Mouse (Mus musculus) hematopoietic stem cell, adult 5-6 weeks (primary cell): ENCODE measurements around the gene Shd. TPM values are rescaled to one million over a fixed set of nuclear protein-coding genes. Genes with fewer than 3 reads are reported as not detected.

ENCODE experiments used
- ATAC-seq, 2 experiments: fragments of 125-278 bp in 1 of 2; replicated peaks in 1 of 2; 2 replicates each; pipeline ENCODE4 v1.8.0; 2016 to 2017; ENCODE audit warnings: inconsistent platforms in 2 of 2, mild to moderate bottlenecking in 2 of 2, moderate number of reproducible peaks in 2 of 2, low read depth in 1 of 2, moderate TSS enrichment in 1 of 2; ENCODE audit not compliant: low FRiP score in 2 of 2, poor library complexity in 2 of 2, severe bottlenecking in 2 of 2, insufficient read depth in 1 of 2, low TSS enrichment in 1 of 2
- total RNA-seq: library from RNA; stranded (forward); fragments of 172-1452, 232-1000 nt; gene quantifications from 2 replicates; pipeline ENCODE4 v1.2.3, GENCODE M21; 2017

The Shd gene
- total RNA-seq, 1 experiment from 2014 or later, result 0.79 TPM

DNA sequence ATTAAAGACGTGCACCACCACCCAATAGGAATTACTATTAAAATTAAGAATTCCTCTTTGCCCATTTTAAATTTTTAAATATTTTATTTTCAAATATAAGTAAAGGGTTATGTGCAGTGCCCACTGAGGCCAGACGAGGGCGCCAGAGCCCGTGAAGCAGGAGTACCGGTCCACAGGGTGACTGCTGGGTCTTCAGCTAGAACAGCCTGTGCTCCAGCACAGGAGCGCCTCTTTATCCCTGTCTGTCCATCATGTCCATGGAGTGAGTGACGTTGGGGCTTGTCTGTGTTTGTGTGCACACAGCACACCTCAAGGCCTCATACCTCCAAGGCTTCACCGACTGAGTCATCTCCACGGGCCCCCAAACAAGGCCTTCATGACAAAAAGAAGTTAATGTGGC, 13.1 kb upstream of the Shd start:
- peak in 1 of 2 experiments; percentile 21; a peak in 1 of 4 replicates for ATAC-seq

DNA sequence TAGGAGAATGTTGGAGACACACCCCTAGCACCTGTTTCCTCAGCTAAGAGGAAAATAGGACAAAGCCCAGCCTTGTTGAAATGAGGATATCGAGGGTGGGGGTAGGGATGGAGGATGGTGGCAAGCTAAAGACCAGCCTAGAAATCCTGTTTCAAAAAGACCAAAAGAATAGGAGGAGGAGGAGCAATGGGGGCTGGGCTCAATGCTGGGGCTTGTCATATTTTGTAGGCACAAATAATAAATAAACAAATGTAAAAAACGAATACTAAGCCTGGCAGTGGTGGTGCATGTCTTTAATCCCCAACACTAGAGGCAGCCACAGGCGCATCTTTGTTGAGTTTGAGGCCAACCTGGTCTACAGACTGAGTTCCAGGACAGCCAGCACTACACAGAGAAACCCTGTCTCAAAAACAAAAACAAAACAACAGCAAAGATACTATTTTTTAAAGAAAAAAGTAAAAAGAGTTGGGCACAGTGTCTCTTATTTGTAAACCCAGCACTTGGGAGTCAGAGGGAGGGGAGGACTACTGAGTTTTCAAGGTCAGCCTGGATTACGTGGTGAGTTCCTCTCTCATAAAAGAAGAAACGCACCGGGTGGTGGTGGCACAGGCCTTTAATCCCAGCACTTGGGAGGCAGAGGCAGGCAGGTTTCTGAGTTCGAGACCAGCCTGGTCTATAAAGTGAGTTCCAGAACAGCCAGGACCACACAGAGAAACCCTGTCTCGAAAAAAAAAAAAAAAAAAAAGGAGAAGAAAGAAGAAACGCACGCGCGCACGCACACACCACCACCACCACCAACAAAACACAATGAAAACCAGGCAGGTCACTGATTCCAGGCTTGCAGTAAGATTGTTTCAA, 12.3 kb upstream of the Shd start:
- no peak for ATAC-seq

DNA sequence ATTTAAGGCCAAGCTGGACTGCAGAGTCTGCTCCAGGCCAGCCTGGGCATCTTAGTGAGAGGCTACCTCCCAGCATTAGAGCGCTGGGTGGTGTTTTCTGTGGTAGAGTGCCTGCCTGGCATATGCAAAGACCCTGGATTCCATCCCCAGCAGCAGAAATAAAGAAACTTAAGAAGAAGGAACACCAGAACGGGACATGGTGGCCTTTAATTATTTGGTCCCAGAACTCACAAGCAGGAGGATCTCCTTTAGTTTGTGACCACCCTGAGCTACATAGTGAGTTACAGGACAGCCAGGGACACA, 11.7 kb upstream of the Shd start:
- no peak for ATAC-seq

DNA sequence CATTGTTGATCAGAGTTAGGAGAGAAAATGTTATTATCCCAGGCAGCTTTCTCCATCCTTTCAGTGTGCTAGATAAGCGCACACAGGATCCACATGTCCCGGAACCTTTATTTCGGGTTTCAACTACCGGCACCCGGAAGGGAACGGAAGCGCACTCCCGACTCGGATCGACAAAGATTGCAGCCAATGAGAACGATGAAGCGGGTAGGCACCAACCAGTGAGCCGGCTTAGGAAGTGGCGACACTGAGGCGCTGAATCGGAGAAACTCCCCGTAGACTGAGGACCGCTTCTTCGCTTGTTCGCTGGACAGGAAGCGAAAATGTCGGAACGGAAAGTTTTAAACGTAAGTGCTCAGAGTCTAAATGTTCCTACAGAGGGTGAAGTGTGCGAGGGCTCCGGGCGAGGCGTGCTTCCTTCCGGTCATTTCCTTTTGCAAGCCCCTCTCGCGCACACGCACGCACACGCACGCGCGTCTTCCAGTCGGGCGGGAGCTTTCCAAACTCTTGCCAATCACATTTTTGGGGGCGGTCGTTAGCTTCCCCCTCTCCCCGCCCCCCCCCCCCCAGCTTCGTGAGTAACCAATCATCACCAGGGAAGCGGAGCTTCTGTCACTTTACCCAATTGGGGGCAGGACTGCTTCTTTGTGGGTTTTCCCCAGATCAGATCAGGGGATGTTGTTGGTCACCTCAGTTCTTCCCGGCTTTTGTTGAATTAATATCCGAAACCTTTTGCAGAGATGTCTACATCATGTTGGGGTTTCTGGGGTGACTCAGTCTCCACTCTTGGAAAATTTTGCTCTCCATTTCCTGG, 11.1 kb upstream of the Shd start, which contains the start of gene Yju2:
TSS of gene Yju2 (plus strand) at position 182 of the 811 bp plus-strand sequence.
- ATAC-seq, result peak; percentile 90 to 93

GRCm38 (mm10) chr17:55959946-55960740, 10.1 kb upstream of the Shd start:
- ATAC-seq, result no peak

- no peak for ATAC-seq
Observed at GRCm38 (mm10) chr17:55960791-55961190, 9.5 kb upstream of the Shd start.

DNA sequence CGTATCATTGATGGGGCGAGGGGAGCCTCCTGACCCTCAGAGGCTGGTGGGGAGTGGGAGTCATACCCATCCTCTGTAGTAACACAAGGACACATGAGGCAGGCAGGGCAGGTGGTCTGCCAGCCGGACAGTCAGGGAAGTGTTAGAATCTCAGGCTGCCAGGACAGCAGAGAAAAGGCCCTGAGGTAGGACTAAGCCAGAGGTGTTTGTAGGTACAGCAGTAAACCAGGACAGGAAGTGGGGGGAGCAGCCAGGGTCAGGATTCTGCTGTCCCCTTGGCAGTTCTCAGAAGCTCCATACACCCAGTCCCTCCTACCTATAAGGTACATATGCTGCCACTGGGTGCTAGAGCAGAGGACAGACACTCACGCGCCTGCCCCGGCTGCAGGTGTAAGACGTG, 8.6 kb upstream of the Shd start:
- ATAC-seq, result no peak

GRCm38 (mm10) chr17:55963171-55963570, 7.1 kb upstream of the Shd start:
- ATAC-seq, result peak in 1 of 2 experiments; percentile 11; a peak in 1 of 4 replicates

GRCm38 (mm10) chr17:55964496-55964895, 5.8 kb upstream of the Shd start:
- no peak for ATAC-seq

DNA sequence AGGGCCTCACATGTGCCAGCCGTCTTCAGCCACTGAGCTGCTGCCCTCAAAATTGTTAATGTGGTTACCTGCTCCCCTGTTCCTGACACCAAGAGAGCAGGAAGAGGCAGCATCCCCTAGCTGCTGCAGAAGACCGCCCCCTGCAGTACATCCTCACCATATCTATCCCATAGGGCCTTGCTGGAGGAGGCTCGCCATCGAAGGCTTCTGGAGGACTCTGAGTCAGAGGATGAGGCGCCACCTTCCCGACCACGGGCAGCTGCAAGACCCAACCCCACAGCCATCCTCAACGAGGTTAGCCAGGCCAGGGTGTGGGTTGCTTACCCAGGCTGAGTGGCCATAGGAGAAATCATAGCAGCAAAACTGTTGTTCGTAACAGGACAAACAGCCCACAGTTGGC, 5.3 kb upstream of the Shd start:
- ATAC-seq, result no peak

DNA sequence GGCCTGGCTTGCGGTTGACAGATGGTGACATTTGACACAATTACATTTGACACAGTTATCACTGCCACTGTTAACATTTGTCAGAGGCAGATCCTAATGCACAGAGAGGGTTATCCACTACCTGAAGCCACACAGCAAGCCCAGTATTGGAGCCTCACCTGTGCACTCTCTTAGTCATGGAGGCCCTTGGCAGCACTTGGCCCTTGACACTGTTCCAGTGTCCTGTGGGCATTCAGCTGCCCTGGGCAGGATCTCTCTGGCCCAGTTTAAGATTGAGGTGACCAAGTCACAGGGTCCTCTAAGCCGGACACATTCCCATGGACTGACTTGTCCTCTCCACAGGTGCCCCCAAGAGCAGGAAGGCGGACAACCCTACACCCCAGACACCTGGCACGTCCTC, 3.1 kb upstream of the Shd start:
- no peak for ATAC-seq

DNA sequence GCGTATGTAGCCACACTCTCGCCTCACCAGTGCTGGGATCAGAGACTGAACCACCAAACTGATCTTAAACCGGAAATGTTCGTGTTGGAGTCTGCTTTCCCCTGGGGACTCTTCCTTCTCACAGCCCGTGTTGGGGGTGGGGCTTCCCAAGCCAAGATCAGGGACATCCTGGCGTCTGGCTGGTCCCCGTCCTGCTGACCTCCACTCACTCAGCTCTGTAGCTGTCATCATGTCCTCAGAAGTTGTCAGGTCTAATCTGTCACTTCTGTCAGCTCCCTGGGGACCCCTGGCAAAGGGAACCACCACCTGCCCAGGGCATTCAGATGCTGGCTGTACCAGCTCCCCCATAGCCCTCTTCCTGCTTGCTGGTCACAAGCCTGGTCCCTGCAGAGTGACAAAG, 2.1 kb upstream of the Shd start:
- ATAC-seq, result no peak

- ATAC-seq, result 0 out of 4 replicates have a peak, but pooled peaks of 1 of the 2 experiments have one; percentile 14
Observed at GRCm38 (mm10) chr17:55969560-55969959, 707 bp upstream of the Shd start.

GRCm38 (mm10) chr17:55971453-55971852, 1.2 kb downstream of the Shd start:
- ATAC-seq, result no peak

- ATAC-seq, result peak; percentile 94 to 95
Observed at GRCm38 (mm10) chr17:55976255-55976862, 6.1 kb downstream of the Shd start.

- no peak for ATAC-seq
Observed at GRCm38 (mm10) chr17:55977301-55977700, 7.0 kb downstream of the Shd start.
